Mouse (Mus musculus) urinary bladder, postnatal 25 days (tissue): ENCODE data around the gene Tex14.
A peak's percentile ranks its signal among the peaks of the same experiment; 100 is the strongest.
"Not testable (repeated sequence)": the region's sequence is repeated elsewhere in the genome, so short reads cannot be mapped to it uniquely, and the experiment has no call there.

ENCODE experiments used
- DNase-seq: peaks from one replicate; pipeline ENCODE4 v3.0.0; 2022; ENCODE audit warnings: low spot score

The Tex14 gene

DNA sequence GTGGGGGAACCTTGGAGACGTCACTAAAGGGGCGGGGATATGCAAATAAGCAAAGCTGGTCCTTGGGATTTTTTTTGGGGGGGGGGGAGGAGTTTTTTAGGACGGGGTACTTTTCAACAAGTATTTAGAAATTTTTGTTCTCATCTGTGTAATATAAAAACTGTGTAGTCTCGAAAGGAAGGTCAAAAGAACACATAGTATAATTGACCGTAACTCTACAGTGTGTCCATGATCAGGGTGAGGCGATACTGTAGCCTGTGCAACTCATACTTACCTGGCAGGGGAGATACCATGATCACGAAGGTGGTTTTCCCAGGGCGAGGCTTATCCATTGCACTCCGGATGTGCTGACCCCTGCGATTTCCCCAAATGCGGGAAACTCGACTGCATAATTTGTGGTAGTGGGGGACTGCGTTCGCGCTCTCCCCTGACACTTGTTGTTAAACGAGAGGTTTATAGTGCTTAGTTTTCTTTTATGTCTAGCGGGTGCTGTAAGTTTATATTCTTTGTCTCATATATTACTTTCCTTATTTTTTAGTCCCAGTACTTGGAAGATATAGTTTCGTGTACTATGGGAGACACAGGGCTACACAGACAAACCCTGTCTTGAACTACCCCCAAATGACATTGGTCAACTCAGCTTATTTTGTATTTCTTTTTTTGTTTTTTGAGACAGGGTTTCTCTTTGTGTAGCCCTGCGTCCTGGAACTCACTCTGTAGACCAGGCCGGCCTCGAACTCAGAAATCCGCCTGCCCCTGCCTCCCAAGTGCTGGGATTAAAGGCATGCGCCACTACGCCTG, 21.8 kb downstream of the Tex14 start:
- DNase-seq = peak; percentile 76

DNA sequence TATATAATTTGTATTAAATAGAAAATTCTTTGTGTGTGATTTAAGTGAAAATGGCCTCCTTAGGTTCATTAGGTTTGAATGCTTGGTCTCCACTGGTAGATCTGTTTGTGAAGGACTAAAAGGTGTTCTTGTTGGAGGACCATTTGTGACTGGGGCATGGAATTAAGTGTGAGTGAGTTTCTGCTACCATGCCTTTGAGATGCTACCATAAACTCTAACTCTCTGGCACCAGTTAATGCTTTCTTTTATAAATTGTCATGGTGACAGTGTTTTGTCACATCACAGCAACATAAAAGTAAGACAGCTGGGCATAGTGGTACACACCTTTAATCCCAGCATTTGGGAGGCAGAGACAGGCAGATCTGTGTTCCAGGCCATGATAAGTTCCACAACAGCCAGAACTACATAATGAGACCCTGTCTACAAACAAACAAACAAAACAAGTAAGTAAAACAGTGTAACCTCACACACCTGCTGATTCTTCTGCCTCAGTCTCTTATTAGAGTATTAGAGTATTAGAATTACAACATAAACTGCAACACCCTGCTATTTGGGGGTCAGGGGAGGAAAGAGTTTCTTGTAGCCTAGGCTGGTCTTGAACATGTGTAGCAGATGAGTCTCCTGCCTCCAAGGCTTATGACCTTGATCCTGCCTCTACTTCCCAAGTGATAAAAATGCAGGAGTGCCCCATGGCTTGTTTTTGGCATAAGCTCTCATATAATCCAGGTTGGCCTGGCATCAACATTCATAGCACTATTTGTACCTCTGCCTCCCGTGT, 22.6 kb downstream of the Tex14 start:
- no peak for DNase-seq

DNA sequence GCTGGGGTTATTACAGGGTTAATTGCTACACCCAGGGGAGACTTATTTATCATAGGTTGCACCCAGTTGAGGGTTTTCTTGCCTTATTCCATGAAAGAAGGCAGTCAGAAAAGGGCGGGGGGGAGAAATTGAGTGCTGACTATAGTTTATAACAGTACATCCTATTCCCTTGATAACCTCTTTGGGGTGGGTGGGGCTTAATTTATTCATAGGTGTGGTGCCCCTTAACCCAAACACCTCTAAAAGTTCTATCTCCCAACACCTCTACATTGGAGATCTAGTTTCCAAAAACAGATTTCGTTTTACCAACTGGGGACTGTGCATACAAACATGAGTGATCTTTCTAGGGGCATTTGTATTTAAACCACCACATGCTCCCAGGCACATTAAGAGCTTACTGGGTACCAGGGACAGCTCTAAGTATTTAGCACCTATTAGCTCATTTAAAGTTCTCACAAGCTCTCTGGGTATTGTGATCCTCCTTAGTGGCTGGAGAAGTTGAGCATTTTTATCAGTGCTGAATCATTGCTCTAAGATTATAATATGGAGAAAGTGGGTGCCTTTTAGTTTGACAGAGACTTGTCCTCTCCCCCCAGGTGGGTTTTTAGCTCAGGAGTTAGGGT, 23.3 kb downstream of the Tex14 start:
- no peak for DNase-seq

DNA sequence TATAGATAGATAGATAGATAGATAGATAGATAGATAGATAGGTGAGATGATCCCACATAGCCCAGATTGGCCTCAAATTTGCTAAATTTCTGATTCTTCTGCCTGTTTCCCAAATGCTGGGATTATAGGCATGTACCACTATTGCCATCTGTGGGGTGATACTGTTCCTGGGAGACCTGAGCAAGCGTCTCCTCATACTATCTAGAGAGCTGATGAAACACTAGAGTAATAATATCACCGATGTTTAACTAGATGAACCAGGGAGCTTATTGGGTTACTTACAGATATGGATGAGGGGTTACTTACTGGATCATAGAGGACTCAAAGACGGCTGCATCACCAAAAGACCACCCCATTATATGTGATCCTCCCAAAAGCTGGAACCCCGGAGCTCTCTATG, 24.5 kb downstream of the Tex14 start:
- DNase-seq = no peak

DNA sequence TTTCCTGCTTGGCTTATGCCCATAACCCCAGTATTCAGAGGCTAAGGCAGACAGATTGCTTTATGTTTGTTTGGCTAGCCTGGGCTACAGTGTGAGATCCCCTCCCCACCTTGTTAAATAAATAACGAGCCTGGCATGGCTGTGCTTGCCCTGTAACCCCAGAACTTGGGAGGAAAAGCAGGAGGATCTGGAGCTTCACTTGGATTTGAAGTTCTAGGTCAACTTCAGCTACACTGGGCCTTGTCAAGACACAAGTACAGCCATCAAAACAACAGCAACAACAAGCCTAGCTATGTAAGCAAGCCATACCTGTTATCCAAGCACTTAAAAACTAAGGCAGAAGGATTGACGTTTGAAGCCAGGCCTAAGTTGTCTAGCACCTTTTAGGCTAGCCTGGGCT, 25.5 kb downstream of the Tex14 start:
- no peak for DNase-seq

DNA sequence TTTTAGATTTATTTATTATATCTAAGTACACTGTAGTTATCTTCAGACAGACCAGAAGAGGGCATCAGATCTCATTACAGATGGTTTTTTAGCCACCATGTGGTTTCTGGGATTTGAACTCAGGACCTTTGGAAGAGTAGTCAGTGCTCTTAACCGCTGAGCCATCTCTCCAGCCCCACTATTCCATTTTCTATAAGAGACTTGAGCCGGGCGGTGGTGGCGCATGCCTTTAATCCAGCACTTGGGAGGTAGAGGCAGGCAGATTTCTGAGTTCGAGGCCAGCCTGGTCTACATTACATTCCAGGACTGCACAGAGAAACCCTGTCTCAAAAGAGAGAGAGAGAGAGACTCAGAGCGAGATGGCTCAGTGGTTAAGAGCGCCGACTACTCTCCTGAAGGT, 26.9 kb downstream of the Tex14 start:
- DNase-seq = not testable (repeated sequence)

DNA sequence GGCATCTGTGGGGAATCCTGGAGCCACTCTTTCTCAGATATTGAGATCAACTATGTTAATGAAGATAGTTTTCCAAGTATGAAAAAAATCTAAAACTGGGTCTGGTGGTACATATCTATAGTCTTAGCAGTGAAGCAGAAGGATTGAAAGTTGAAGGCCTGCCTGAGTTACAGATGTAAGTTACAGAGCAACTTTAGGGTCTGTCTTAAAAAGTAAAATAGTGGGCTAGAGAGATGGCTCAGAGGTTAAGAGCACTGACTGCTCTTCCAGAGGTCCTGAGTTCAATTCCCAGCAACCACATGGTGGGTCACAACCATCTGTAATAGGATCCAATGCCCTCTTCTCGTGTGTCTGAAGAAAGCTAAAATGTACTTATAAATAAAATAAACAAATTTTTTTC, 27.6 kb downstream of the Tex14 start:
- DNase-seq = no peak

DNA sequence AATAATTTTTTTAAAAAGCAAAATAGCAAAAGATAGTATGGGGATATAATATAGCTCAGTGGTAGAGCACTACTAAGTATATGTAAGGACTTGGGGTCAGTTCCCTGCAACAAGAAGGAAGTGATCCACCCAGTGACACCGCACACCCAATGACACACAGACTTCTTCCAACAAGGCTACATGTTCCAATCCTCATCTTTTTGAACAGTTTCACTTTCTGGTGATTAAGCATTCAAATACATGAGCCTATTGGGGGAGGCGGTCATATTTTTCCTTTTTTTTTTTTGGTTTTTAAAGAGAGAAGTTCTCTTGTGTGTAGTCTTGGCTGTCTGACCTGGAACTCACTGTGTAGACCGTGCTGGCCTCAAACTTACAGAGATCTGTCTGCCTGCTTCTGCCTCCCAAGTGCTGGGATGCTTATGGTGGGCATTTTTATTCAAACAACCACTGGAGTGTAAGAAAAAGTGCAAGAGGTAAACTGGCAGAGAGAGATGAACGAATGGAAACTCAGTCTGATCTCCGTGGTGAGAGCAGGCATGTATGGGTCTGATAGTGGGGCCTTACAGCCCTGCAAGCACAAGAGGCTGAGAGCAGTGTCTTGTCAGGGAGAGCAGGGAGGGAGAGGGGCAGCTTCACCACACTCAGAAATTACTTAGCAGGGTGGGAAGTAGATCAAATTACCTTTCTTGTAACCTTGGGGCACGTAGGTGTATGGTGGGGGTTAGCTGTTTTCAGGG, 28.2 kb downstream of the Tex14 start:
- no peak for DNase-seq

DNA sequence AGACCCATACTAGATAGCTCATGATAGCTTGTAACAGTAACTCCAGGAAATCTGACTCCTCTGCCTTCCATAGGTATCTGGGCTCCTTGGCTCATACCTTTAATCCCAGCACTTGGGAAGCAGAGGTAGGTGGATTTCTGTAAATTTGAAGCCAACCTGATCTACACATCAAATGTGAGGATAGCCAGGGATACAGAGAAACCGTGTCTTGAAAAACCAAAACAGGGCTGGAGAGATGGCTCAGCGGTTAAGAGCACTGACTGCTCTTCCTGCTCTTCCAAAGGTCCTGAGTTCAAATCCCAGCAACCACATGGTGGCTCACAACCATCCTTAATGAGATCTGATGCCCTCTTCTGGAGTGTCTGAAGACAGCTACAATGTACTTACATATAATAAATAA, 30.2 kb downstream of the Tex14 start:
- not testable (repeated sequence) for DNase-seq

DNA sequence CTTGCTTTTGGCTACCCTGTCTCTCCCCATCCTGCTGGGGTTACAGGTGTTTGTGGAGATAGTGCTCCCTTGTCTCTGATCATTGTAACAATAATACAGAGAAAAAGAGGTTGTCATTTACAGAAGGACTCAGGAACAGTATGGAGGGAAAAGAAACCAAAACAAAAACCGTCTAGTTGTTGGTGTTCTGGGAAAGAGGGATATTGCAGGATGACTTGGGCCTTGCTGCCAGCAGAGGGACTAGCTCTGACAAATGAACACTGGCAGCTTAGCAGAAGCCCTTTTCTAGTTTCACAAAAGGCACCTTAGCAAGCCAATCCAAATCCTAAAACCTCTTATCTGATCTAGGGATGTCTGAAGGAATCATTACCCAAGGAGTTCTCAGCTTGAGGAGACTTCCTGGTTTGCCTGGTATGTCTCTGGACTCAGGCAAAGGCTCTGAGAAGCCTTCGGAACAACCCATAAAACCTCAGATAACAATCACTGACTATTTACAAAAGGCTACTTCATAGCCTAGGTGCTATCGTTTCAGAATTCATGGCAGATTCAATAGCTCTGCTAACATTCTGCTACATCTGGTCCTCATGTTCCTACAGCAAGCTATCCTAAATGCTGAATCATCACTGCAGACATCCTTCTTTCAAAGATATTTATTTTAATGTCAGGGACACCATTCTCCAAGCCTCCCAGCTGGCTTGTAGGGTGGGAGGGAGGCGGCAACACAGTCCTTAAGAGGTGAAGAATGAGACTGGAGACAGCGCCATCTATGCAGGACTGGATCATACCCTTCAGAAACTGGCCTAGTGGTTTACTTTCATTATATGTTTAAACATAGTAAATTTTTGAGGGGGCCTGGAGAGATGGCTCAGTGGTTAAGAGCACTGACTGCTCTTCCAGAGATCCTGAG, 31.7 kb downstream of the Tex14 start:
- no peak for DNase-seq

DNA sequence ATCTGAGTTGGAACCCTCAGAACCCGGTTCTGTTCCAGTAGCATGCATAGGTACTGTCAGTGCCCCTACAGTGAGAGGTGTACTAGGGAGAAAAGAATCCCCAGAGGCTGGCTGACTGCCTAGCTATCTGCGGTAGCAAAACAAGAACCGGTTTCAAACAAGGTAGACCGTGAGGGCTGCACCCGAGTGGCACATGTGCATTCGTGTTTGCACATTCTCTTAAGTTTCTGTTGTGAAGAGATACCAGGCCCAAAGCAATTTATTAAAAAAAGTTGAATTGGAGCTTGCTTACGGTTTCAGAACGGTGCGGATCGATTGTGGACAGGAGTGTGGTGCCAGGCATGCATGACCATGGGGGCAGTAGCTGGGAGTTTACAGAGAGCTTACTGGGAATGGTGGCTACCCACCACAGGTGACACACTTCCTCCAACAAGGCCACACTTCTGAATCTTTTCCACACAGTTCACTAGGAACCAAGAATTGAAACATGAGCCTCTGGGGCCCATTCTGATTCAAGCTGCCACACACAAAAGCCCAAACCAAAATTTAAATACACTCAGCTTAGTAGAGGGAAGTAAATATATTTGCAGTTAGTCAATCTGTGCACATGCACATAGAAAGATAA, 35.0 kb downstream of the Tex14 start:
- no peak for DNase-seq

DNA sequence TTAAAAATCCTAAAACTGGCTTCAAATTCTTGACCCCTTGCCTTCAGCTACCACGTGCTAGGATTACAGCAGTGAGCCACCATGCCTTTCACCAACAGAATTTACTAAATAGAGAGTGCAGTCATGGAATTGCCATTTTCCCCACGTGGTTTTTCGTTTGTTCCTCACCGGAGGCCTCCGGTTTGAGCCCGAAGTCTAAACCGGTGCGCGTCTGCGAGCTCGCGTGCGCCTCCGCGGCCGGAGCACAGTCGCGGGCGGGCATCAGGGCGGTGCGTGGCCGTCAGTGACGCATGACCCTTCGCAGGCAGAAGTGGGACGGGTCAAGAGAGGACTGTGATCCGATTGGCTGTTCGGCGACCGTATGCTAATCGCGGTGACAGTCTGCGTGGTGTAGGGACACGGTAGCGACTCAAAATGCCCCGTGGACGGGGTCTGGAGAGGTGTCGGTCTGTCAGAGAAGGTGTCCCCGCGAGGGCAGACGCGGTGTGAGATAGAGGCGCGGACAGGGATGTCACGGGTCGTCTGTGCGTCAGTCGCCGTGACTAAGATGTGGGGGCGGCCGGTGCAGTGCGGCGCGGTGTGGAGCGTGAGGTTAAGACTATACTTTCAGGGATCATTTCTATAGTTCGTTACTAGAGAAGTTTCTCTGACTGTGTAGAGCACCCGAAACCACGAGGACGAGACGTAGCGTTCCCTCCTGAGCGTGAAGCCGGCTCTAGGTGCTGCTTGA, 37.9 kb downstream of the Tex14 start:
- DNase-seq = peak; percentile 68

DNA sequence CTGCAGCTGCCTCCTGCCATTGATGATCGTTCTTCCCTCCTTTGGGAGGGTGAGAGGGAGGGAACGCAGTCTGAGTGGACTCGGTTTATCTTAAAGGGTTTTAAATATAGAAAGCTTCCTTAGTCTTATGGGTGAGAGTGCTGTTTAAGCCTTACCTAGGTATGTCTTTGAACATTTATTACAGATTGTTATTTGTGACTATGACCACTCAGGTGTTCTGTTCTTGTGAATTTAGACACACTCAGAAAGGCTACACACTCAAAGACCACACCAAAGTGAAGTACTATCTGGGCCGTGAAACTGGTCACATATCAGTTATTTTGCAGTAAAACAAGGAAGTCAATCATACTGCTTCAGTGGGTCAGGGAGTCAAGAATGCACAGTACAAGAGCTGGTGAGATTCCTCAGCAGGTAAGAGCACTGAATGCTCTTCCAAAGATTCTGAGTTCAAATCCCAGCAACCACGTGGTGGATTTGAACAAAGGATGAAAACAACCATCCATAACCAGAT, 38.6 kb downstream of the Tex14 start:
- peak; percentile 49 for DNase-seq

DNA sequence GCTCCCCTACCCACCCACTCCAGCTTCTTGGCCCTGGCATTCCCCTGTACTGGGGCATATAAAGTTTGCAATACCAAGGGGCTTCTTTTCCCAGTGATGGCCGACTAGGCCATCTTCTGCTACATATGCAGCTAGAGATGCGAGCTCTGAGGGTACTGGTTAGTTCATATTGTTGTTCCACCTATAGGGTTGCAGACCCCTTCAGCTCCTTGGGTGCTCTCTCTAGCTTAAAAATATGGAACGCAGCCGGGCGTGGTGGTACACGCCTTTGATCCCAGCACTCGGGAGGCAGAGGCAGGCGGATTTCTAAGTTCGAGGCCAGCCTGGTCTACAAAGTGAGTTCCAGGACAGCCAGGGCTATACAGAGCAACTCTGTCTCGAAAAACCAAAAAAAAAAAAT, 39.2 kb downstream of the Tex14 start:
- DNase-seq = not testable (repeated sequence)

DNA sequence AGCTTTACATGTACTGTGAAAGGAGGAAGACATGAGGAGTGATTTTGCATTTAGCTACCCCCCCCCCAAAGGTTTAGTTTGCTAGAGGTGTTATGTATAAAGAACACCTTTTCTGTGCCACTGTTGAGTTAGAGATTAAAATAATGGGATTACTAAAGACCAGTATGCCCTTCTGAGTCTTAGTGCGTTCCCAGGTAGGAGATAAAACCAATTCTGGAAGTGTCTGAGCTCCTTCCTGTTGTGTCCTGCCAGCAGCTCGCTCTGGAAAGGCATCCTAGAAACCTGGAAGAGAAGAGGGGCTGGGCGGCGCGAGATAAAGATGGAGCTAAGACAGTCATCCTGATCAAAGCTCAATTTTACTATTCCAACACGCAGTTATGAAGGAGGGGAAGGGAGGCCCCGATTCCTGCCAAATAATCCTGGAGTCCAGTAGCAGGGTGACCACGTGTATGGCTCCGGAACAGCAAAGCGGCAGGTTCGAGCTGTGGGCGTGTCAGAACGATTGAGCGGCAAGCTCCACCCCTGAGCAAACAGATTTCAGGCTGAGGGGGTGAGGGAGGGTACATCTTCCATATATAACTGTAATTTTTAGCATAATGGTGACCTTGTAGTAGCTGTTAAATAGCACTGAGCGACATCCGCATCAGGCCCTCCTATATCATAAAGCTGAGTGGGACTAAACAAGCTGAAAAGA, 40.0 kb downstream of the Tex14 start:
- no peak for DNase-seq

DNA sequence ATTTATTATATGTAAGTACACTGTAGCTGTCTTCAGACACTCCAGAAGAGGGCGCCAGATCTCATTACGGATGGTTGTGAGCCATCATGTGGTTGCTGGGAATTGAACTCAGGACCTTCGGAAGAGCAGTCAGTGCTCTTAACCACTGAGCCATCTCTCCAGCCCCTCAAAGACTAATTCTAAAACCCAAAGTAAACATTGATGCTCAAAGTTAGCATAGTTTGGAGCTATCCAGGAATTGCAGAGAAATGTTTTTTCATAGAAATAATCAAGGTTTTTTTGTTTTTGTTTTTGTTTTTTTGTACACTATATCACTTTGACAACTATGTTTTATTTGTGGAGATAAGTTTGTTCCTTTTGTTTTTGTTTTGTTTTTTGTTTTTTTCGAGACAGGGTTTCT, 40.7 kb downstream of the Tex14 start:
- DNase-seq = not testable (repeated sequence)

DNA sequence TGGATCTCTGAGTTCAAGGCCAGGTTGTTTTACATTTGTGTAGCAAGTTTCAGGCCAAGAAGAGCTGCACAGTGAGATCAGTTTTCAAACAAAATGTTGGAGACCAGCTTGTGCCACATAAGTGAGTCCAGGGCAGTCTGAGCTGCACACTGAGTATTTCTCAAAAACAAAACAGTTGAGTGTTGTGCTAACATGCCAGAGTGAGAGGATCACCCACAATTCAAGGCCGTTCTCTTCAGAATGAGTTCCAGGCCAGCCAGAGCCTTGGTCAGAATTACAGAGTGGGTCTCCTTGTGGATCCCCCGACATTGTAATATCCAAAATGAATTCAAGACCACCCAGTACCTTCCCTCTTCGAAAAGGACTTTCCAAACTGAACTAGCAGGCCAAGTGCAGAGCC, 41.3 kb downstream of the Tex14 start:
- DNase-seq = no peak

DNA sequence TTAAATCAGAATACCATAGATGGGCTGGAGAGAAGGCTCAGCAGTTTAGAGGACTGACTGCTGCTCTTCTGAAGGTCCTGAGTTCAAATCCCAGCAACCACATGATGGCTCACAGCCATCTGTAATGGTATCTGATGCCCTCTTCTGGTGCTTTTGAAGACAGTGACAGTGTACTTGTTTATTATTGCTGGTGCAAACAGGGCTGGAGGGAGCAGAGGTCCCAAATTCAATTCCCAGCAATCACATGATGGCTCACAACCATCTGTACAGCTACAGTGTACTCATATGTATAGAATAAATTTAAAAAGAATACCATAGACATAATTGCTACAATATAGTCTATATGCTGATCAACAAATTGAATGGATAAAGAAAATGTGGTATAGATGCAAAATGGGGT, 42.6 kb downstream of the Tex14 start:
- DNase-seq = no peak

DNA sequence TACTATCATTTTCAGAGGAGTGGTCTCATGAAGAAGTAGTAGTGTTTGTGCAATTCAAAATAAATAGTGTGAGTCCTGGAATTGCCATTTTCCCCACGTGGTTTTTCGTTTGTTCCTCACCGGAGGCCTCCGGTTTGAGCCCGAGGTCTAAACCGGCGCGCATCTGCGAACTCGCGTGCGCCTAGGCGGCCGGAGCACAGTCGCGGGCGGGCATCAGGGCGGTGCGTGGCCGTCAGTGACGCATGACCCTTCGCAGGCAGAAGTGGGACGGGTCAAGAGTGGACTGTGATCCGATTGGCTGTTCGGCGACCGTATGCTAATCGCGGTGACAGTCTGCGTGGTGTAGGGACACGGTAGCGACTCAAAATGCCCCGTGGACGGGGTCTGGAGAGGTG, 43.2 kb downstream of the Tex14 start:
- DNase-seq = peak; percentile 78
